ENCODE assay signal across 27 mouse cellular contexts in the genomic region with DNA sequence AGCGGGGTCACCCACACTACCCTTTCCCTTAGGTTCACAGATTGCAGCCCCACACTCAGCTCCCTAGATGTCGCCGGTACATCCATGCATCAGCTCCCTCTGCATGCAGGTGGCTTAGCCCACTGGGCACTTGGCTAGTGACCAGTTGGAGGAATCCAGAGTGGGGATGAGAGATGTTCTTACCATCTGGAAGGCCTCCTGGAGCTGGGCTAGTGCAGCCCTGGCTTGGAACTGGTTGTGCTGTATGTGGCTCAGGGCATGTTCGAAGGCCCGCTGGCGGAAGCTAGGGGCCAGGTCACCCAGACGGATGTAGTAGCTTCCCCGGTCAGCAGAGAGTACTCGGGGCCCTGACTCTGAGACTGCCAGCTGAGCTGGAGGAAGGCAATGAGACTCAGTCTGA. TPM values are rescaled to one million over a fixed set of nuclear protein-coding genes. Genes with fewer than 3 reads are reported as not detected.
DNase-seq lines count a peak whose midpoint lies in the region; ATAC-seq and TF ChIP-seq lines count a peak whose summit lies in the region.
"Had no signal": no experiment of that assay in that cellular context is flagged by ENCODE, and none has a peak within 500 bp of the region (broad histone marks: within the 10 kb centered on the region; RNA-seq: fewer than 3 reads in every experiment).

No protein-coding gene starts in this region.

- no peaks in the 10 kb centered on the region for H3K79me2 ChIP-seq in heart, adult 2 months (replicated peaks; ENCODE audit: control insufficient read depth, insufficient read depth, low read length)

- H3K4me3 ChIP-seq in gastrocnemius, adult 2 months, result no peak overlapping the region
- H3K4me3 ChIP-seq in heart, adult 2 months, result no peak overlapping the region
- H3K4me3 ChIP-seq in lung, embryonic 15.5 days, result no peak overlapping the region
- H3K4me3 ChIP-seq in lung, adult 2 months (replicated peaks; ENCODE audit: extremely low read depth, low read depth, low read length), result no peak overlapping the region
- H3K4me3 ChIP-seq: forebrain, embryonic 10.5 days; forebrain, embryonic 13.5 days; heart, embryonic 12.5 days; heart, embryonic 15.5 days; hindbrain, embryonic 12.5 days; hindbrain, embryonic 15.5 days had no signal

- no peak for TF ChIP-seq CTCF in gastrocnemius, adult 2 months (IDR thresholded peaks at IDR 0.05)
- no peak for TF ChIP-seq CTCF in heart, adult 2 months (IDR thresholded peaks at IDR 0.05)
- TF ChIP-seq CTCF in lung, adult 2 months (IDR thresholded peaks at IDR 0.05; ENCODE audit: insufficient read depth, low read length), result no peak

- H3K36me3 ChIP-seq in heart, adult 2 months (ENCODE audit: control insufficient read depth, insufficient read depth, low read length), result no peaks in the 10 kb centered on the region
- H3K36me3 ChIP-seq in lung, embryonic 15.5 days, result peaks cover 49% of the 10 kb centered on the region

- no peak for TF ChIP-seq EP300 in heart, adult 2 months (IDR thresholded peaks at IDR 0.05; ENCODE audit: insufficient read depth, low read depth, low read length)

- H3K27ac ChIP-seq in gastrocnemius, adult 2 months, result peak overlapping the region; percentile 68
- no peak overlapping the region; the same call in 1 of the 2 replicates for H3K27ac ChIP-seq in heart, adult 2 months
- no peak overlapping the region for H3K27ac ChIP-seq in lung, embryonic 15.5 days
- H3K27ac ChIP-seq: forebrain, embryonic 10.5 days; forebrain, embryonic 13.5 days; heart, embryonic 15.5 days; hindbrain, embryonic 12.5 days; hindbrain, embryonic 15.5 days had no signal

- no peaks in the 10 kb centered on the region for H3K27me3 ChIP-seq in heart, adult 2 months (ENCODE audit: control insufficient read depth, insufficient read depth, low read length)
- H3K27me3 ChIP-seq in lung, embryonic 15.5 days, result no peaks in the 10 kb centered on the region
- H3K27me3 ChIP-seq: forebrain, embryonic 13.5 days; heart, embryonic 12.5 days; heart, embryonic 15.5 days; hindbrain, embryonic 12.5 days; hindbrain, embryonic 15.5 days had no signal

- TF ChIP-seq POLR2A in heart, adult 2 months (IDR thresholded peaks at IDR 0.05; ENCODE audit: insufficient read depth, low read depth, low read length), result peak; percentile 55
- no peak for TF ChIP-seq POLR2A in lung, adult 2 months (IDR thresholded peaks at IDR 0.05; ENCODE audit: borderline replicate concordance, extremely low read depth, low read depth, low read length)

- H3K4me1 ChIP-seq in heart, adult 2 months (ENCODE audit: control insufficient read depth, insufficient read depth, low read length), result peaks cover 2% of the 10 kb centered on the region; the same call in 1 of the 2 replicates
- no peaks in the 10 kb centered on the region for H3K4me1 ChIP-seq in lung, embryonic 15.5 days
- H3K4me1 ChIP-seq in lung, adult 2 months (ENCODE audit: control insufficient read depth, insufficient read depth, low read length), result no peaks in the 10 kb centered on the region
- H3K4me1 ChIP-seq: forebrain, embryonic 10.5 days; forebrain, embryonic 13.5 days; heart, embryonic 12.5 days; hindbrain, embryonic 12.5 days; hindbrain, embryonic 15.5 days had no signal

- DNase-seq in gastrocnemius, adult 2 months, result peak; percentile 75
- DNase-seq in gastrocnemius, postnatal 36 days, result no peak
- DNase-seq in heart, adult 2 months, result no peak
- DNase-seq in heart, postnatal 14 days, result no peak
- DNase-seq in lung, adult 2 months, result no peak
- peak; percentile 87 for DNase-seq in skeletal muscle tissue, adult 2 months (ENCODE audit: low read depth, low spot score)
- no peak for DNase-seq in Muller cell, postnatal 12 days (ENCODE audit: inconsistent ontology term)
- DNase-seq: adrenal gland, postnatal 25 days; cerebellum, adult 18-20 months; cerebellum, adult 9-10 months; cerebellum, postnatal 14 days; heart, postnatal 10 days had no signal

- H3K9me3 ChIP-seq in lung, embryonic 15.5 days, result no peaks in the 10 kb centered on the region
- H3K9me3 ChIP-seq: forebrain, embryonic 10.5 days; forebrain, embryonic 13.5 days; heart, embryonic 12.5 days; heart, embryonic 15.5 days; hindbrain, embryonic 12.5 days; hindbrain, embryonic 15.5 days had no signal

- no peak overlapping the region for H3K9ac ChIP-seq in heart, adult 2 months (ENCODE audit: low read depth, low read length)
- no peak overlapping the region for H3K9ac ChIP-seq in lung, embryonic 15.5 days
- H3K9ac ChIP-seq: forebrain, embryonic 13.5 days; heart, embryonic 12.5 days; heart, embryonic 15.5 days; hindbrain, embryonic 12.5 days; hindbrain, embryonic 15.5 days had no signal

- WGBS in heart, adult 2 months, result 89% methylated on average over 9 of the region's 9 CpGs
- 94% methylated on average over 9 of the region's 9 CpGs for WGBS in lung, embryonic 15.5 days
- 91% methylated on average over 9 of the region's 9 CpGs for WGBS in lung, adult 2 months

- intact Hi-C loops in gastrocnemius, adult 2 months (cut with DNase I), result no loop called here
- intact Hi-C loops in gastrocnemius, postnatal 36 days (cut with DNase I), result no loop called here
- intact Hi-C loops in heart, adult 2 months (cut with DNase I), result no loop called here
- intact Hi-C loops in heart, postnatal 14 days (cut with DNase I), result no loop called here

- ATAC-seq in lung, embryonic 15.5 days (ENCODE audit: borderline replicate concordance, extremely low read depth, low FRiP score, low TSS enrichment), result 0 out of 2 replicates have a peak, but pooled peaks have one; percentile 20
- ATAC-seq: activated CD4-positive, CD25-positive, alpha-beta regulatory T cell, adult 4 months; CD4-positive, CD25-positive, alpha-beta regulatory T cell, adult 4 months; forebrain, embryonic 13.5 days; forebrain, embryonic 16.5 days; intestine, postnatal 0 days had no signal

- no peak overlapping the region for H3K4me2 ChIP-seq in lung, embryonic 15.5 days
- H3K4me2 ChIP-seq: forebrain, embryonic 13.5 days; heart, embryonic 12.5 days; heart, embryonic 15.5 days; hindbrain, embryonic 12.5 days; hindbrain, embryonic 15.5 days had no signal

RNA-seq across cellular contexts. Expression of a gene that starts 6.7 kb away (rescaled TPM):
- 100 to 1,000 TPM; 255 to 281 TPM for total RNA-seq in gastrocnemius, adult 2 months (2021)
- 100 to 1,000 TPM; 242 to 290 TPM for total RNA-seq in gastrocnemius, postnatal 36 days (2021)
- 100 to 1,000 TPM; 151 to 170 TPM for total RNA-seq in heart, adult 2 months (2021)
- 114 and 167 TPM in 2 replicates for polyA plus RNA-seq in heart, adult 2 months (2012; rRNA removed)
- 100 to 1,000 TPM; 125 to 147 TPM for total RNA-seq in heart, postnatal 14 days (2021)
- 0.10 and 0.19 TPM in 2 replicates for polyA plus RNA-seq in lung, embryonic 15.5 days (2015; fragmentation: Nextera tagmentation; extraction: Ambion mirVana)
- 25.2 and 38.9 TPM in 2 replicates for polyA plus RNA-seq in lung, adult 2 months (2012; rRNA removed)
- total RNA-seq: hematopoietic stem cell, adult 5-6 weeks had no signal
- polyA plus RNA-seq: CD4-positive, CD25-positive, alpha-beta regulatory T cell, adult 4 months; embryonic facial prominence, embryonic 11.5 days had no signal

RNA-seq across cellular contexts. Expression of a gene that starts 14.5 kb away (rescaled TPM):
- total RNA-seq in gastrocnemius, adult 2 months (2021), result 10 to 100 TPM; 22.9 to 55.7 TPM
- total RNA-seq in gastrocnemius, postnatal 36 days (2021), result 10 to 100 TPM; 26.5 to 43.5 TPM
- 100 to 1,000 TPM; 159 to 160 TPM for total RNA-seq in heart, adult 2 months (2021)
- polyA plus RNA-seq in heart, adult 2 months (2012; rRNA removed), result 112 and 170 TPM in 2 replicates
- 100 to 1,000 TPM; 154 to 166 TPM for total RNA-seq in heart, postnatal 14 days (2021)
- 0.95 and 1.2 TPM in 2 replicates for polyA plus RNA-seq in lung, embryonic 15.5 days (2015; fragmentation: Nextera tagmentation; extraction: Ambion mirVana)
- polyA plus RNA-seq in lung, adult 2 months (2012; rRNA removed), result 5.5 and 8.6 TPM in 2 replicates
- total RNA-seq: hematopoietic stem cell, adult 5-6 weeks; MEL had no signal
- polyA plus RNA-seq: activated CD4-positive, CD25-positive, alpha-beta regulatory T cell, adult 4 months; CD4-positive, CD25-positive, alpha-beta regulatory T cell, adult 4 months had no signal

RNA-seq across cellular contexts. Expression of a gene that starts 18.9 kb away (rescaled TPM):
- 10 to 100 TPM; 13.2 to 25.5 TPM for total RNA-seq in gastrocnemius, adult 2 months (2021)
- 10 to 100 TPM; 14.9 to 15.7 TPM for total RNA-seq in gastrocnemius, postnatal 36 days (2021)
- total RNA-seq in heart, adult 2 months (2021), result 10 to 100 TPM; 57.0 to 74.6 TPM
- polyA plus RNA-seq in heart, adult 2 months (2012; rRNA removed), result 38.2 and 77.7 TPM in 2 replicates
- total RNA-seq in heart, postnatal 14 days (2021), result 10 to 100 TPM; 36.7 to 45.8 TPM
- 0.55 TPM in 2 replicates for polyA plus RNA-seq in lung, embryonic 15.5 days (2015; fragmentation: Nextera tagmentation; extraction: Ambion mirVana)
- 174 and 240 TPM in 2 replicates for polyA plus RNA-seq in lung, adult 2 months (2012; rRNA removed)
- total RNA-seq: MEL had no signal
- polyA plus RNA-seq: CD4-positive, CD25-positive, alpha-beta regulatory T cell, adult 4 months; embryonic facial prominence, embryonic 11.5 days; forebrain, embryonic 10.5 days; forebrain, embryonic 13.5 days; forebrain, embryonic 16.5 days; heart, embryonic 12.5 days; intestine, embryonic 14.5 days had no signal

RNA-seq across cellular contexts. Expression of a gene that starts 23.5 kb away (rescaled TPM):
- 10 to 100 TPM; 23.8 to 26.3 TPM for total RNA-seq in gastrocnemius, adult 2 months (2021)
- 10 to 100 TPM; 20.2 to 26.5 TPM for total RNA-seq in gastrocnemius, postnatal 36 days (2021)
- 10 to 100 TPM; 32.5 to 35.0 TPM for total RNA-seq in heart, adult 2 months (2021)
- 30.2 and 31.5 TPM in 2 replicates for polyA plus RNA-seq in heart, adult 2 months (2012; rRNA removed)
- 10 to 100 TPM; 37.3 to 39.8 TPM for total RNA-seq in heart, postnatal 14 days (2021)
- 111 and 119 TPM in 2 replicates for polyA plus RNA-seq in lung, embryonic 15.5 days (2015; fragmentation: Nextera tagmentation; extraction: Ambion mirVana)
- polyA plus RNA-seq in lung, adult 2 months (2012; rRNA removed), result 44.8 and 47.2 TPM in 2 replicates

RNA-seq across cellular contexts. Expression of a gene that starts 28.1 kb away (rescaled TPM):
- 10 to 100 TPM; 55.6 to 64.3 TPM for total RNA-seq in gastrocnemius, adult 2 months (2021)
- total RNA-seq in gastrocnemius, postnatal 36 days (2021), result 10 to 100 TPM; 47.7 to 50.9 TPM
- 10 to 100 TPM; 47.6 to 53.5 TPM for total RNA-seq in heart, adult 2 months (2021)
- polyA plus RNA-seq in heart, adult 2 months (2012; rRNA removed), result 64.4 and 79.3 TPM in 2 replicates
- 10 to 100 TPM; 46.9 to 50.5 TPM for total RNA-seq in heart, postnatal 14 days (2021)
- polyA plus RNA-seq in lung, embryonic 15.5 days (2015; fragmentation: Nextera tagmentation; extraction: Ambion mirVana), result 37.5 and 41.3 TPM in 2 replicates
- 59.3 and 69.3 TPM in 2 replicates for polyA plus RNA-seq in lung, adult 2 months (2012; rRNA removed)

Comparison
In these comparisons a context has a peak if more than half of its experiments do, and no peak if none do; other contexts are left out.
1. DNase-seq: peak in gastrocnemius, adult 2 months (single experiment) and skeletal muscle tissue, adult 2 months (single experiment); none in gastrocnemius, postnatal 36 days (0 of 2), heart, adult 2 months (0 of 2), heart, postnatal 14 days (0 of 2), lung, adult 2 months (single experiment) and Muller cell, postnatal 12 days (single experiment).